Mouse (Mus musculus): Measurements from ENCODE around the gene Adgrv1. TPM values are rescaled to one million over a fixed set of nuclear protein-coding genes. Genes with fewer than 3 reads are reported as not detected.

Adgrv1 gene
- polyA plus RNA-seq, 1 experiment from 2014 or later = 30.3 TPM

- Histone ChIP-seq H3K27me3 (ENCODE audit: poor library complexity, severe bottlenecking) (no peaks in the 10 kb centered on the region), H3K4me1 (peaks cover 7% of the 10 kb centered on the region; the same call in 1 of the 2 replicates), H3K27ac (no peak overlapping the region), H3K9me3 (peaks cover 11% of the 10 kb centered on the region; the same call in 1 of the 2 replicates), H3K36me3 (replicated peaks) (peaks cover 16% of the 10 kb centered on the region), H3K4me3 (no peak overlapping the region)
- WGBS = 92% methylated on average over 15 of the region's 15 CpGs
- DNase-seq (ENCODE audit: extremely low spot score, low spot score) = no peak
These were observed 285.5 kb downstream of the Adgrv1 start for GRCm38 (mm10) chr13:81347261-81347980.

GRCm38 (mm10) chr13:81342987-81343596 is 289.9 kb downstream of the Adgrv1 start:
- Histone ChIP-seq H3K27ac (no peak overlapping the region), H3K4me3 (no peak overlapping the region), H3K36me3 (replicated peaks) (peaks cover 16% of the 10 kb centered on the region), H3K4me1 (no peaks in the 10 kb centered on the region), H3K27me3 (ENCODE audit: poor library complexity, severe bottlenecking) (no peaks in the 10 kb centered on the region), H3K9me3 (peaks cover 11% of the 10 kb centered on the region; the same call in 1 of the 2 replicates)
- 81% methylated on average over 2 of the region's 2 CpGs for WGBS
- no peak for DNase-seq (ENCODE audit: extremely low spot score, low spot score)

GRCm38 (mm10) chr13:81335241-81335640 is 297.7 kb downstream of the Adgrv1 start:
- Histone ChIP-seq H3K4me1 (no peaks in the 10 kb centered on the region), H3K9me3 (no peaks in the 10 kb centered on the region), H3K36me3 (replicated peaks) (no peaks in the 10 kb centered on the region; the same call in 1 of the 2 replicates), H3K4me3 (no peak overlapping the region), H3K27ac (no peak overlapping the region), H3K27me3 (ENCODE audit: poor library complexity, severe bottlenecking) (no peaks in the 10 kb centered on the region)
- WGBS = 80% methylated on average over 1 of the region's 1 CpGs
- DNase-seq (ENCODE audit: extremely low spot score, low spot score) = no peak

- no peak overlapping the region for H3K27ac ChIP-seq
- no peaks in the 10 kb centered on the region; the same call in 1 of the 2 replicates for H3K36me3 ChIP-seq (replicated peaks)
- H3K9me3 ChIP-seq = no peaks in the 10 kb centered on the region
- no peaks in the 10 kb centered on the region for H3K27me3 ChIP-seq (ENCODE audit: poor library complexity, severe bottlenecking)
- H3K4me1 ChIP-seq = no peaks in the 10 kb centered on the region
- no peak for DNase-seq (ENCODE audit: extremely low spot score, low spot score)
- 38% methylated on average over 3 of the region's 3 CpGs for WGBS
- H3K4me3 ChIP-seq = no peak overlapping the region
These were observed 300.9 kb downstream of the Adgrv1 start for GRCm38 (mm10) chr13:81332018-81332417.

- H3K36me3 ChIP-seq (replicated peaks) = no peaks in the 10 kb centered on the region; the same call in 1 of the 2 replicates
- no peaks in the 10 kb centered on the region for H3K27me3 ChIP-seq (ENCODE audit: poor library complexity, severe bottlenecking)
- no peak overlapping the region for H3K4me3 ChIP-seq
- no peaks in the 10 kb centered on the region for H3K4me1 ChIP-seq
- H3K27ac ChIP-seq = no peak overlapping the region
- WGBS = 92% methylated on average over 5 of the region's 5 CpGs
- DNase-seq (ENCODE audit: extremely low spot score, low spot score) = no peak
- H3K9me3 ChIP-seq = no peaks in the 10 kb centered on the region
These were observed 303.2 kb downstream of the Adgrv1 start for GRCm38 (mm10) chr13:81329762-81330161.

GRCm38 (mm10) chr13:81328181-81328580 is 304.8 kb downstream of the Adgrv1 start:
- WGBS = 94% methylated on average over 1 of the region's 1 CpGs
- H3K9me3 ChIP-seq = no peaks in the 10 kb centered on the region
- no peak overlapping the region for H3K27ac ChIP-seq

GRCm38 (mm10) chr13:81325606-81326215 is 307.2 kb downstream of the Adgrv1 start:
- 90% methylated on average over 2 of the region's 2 CpGs for WGBS

More at GRCm38 (mm10) chr13:81328181-81328580, 304.8 kb downstream of the Adgrv1 start:
- no peaks in the 10 kb centered on the region for H3K4me1 ChIP-seq
- no peak for DNase-seq (ENCODE audit: extremely low spot score, low spot score)
- no peak overlapping the region for H3K4me3 ChIP-seq
- H3K27me3 ChIP-seq (ENCODE audit: poor library complexity, severe bottlenecking) = no peaks in the 10 kb centered on the region
- H3K36me3 ChIP-seq (replicated peaks) = no peaks in the 10 kb centered on the region; the same call in 1 of the 2 replicates

GRCm38 (mm10) chr13:81323546-81324316 is 309.2 kb downstream of the Adgrv1 start:
- DNase-seq (ENCODE audit: extremely low spot score, low spot score) = no peak
- H3K4me3 ChIP-seq = no peak overlapping the region
- WGBS = 92% methylated on average over 3 of the region's 3 CpGs
- H3K27me3 ChIP-seq (ENCODE audit: poor library complexity, severe bottlenecking) = no peaks in the 10 kb centered on the region
- H3K4me1 ChIP-seq = no peaks in the 10 kb centered on the region
- no peaks in the 10 kb centered on the region for H3K36me3 ChIP-seq (replicated peaks)
- H3K9me3 ChIP-seq = no peaks in the 10 kb centered on the region
- no peak overlapping the region for H3K27ac ChIP-seq

More at GRCm38 (mm10) chr13:81325606-81326215, 307.2 kb downstream of the Adgrv1 start:
- no peak for DNase-seq (ENCODE audit: extremely low spot score, low spot score)
- H3K4me1 ChIP-seq = no peaks in the 10 kb centered on the region
- no peak overlapping the region for H3K27ac ChIP-seq
- H3K4me3 ChIP-seq = no peak overlapping the region
- no peaks in the 10 kb centered on the region for H3K27me3 ChIP-seq (ENCODE audit: poor library complexity, severe bottlenecking)
- H3K36me3 ChIP-seq (replicated peaks) = no peaks in the 10 kb centered on the region
- no peaks in the 10 kb centered on the region for H3K9me3 ChIP-seq

GRCm38 (mm10) chr13:81316581-81316980 is 316.4 kb downstream of the Adgrv1 start:
- Histone ChIP-seq H3K27me3 (ENCODE audit: poor library complexity, severe bottlenecking) (no peaks in the 10 kb centered on the region), H3K4me3 (no peak overlapping the region), H3K27ac (no peak overlapping the region), H3K4me1 (no peaks in the 10 kb centered on the region), H3K9me3 (no peaks in the 10 kb centered on the region), H3K36me3 (replicated peaks) (no peaks in the 10 kb centered on the region)
- WGBS = 89% methylated on average over 4 of the region's 4 CpGs
- DNase-seq (ENCODE audit: extremely low spot score, low spot score) = no peak

- no peaks in the 10 kb centered on the region for H3K9me3 ChIP-seq
- 81% methylated on average over 7 of the region's 7 CpGs for WGBS
- no peaks in the 10 kb centered on the region for H3K36me3 ChIP-seq (replicated peaks)
- H3K4me1 ChIP-seq = no peaks in the 10 kb centered on the region
- no peak overlapping the region for H3K27ac ChIP-seq
- no peak for DNase-seq (ENCODE audit: extremely low spot score, low spot score)
- H3K27me3 ChIP-seq (ENCODE audit: poor library complexity, severe bottlenecking) = no peaks in the 10 kb centered on the region
- H3K4me3 ChIP-seq = no peak overlapping the region
These were observed 318.4 kb downstream of the Adgrv1 start for GRCm38 (mm10) chr13:81314306-81315120.

GRCm38 (mm10) chr13:81312148-81312547 is 320.8 kb downstream of the Adgrv1 start:
- H3K4me3 ChIP-seq = no peak overlapping the region
- no peaks in the 10 kb centered on the region for H3K9me3 ChIP-seq
- WGBS = 84% methylated on average over 5 of the region's 5 CpGs
- no peak for DNase-seq (ENCODE audit: extremely low spot score, low spot score)
- H3K27me3 ChIP-seq (ENCODE audit: poor library complexity, severe bottlenecking) = no peaks in the 10 kb centered on the region
- H3K36me3 ChIP-seq (replicated peaks) = no peaks in the 10 kb centered on the region
- no peak overlapping the region for H3K27ac ChIP-seq
- H3K4me1 ChIP-seq = no peaks in the 10 kb centered on the region

GRCm38 (mm10) chr13:81300851-81301250 is 332.1 kb downstream of the Adgrv1 start:
- H3K36me3 ChIP-seq (replicated peaks) = no peaks in the 10 kb centered on the region
- DNase-seq (ENCODE audit: extremely low spot score, low spot score) = no peak
- H3K27me3 ChIP-seq (ENCODE audit: poor library complexity, severe bottlenecking) = no peaks in the 10 kb centered on the region
- no peak overlapping the region for H3K4me3 ChIP-seq
- 84% methylated on average over 1 of the region's 1 CpGs for WGBS
- no peaks in the 10 kb centered on the region for H3K9me3 ChIP-seq
- no peak overlapping the region for H3K27ac ChIP-seq
- H3K4me1 ChIP-seq = no peaks in the 10 kb centered on the region
